Mouse (Mus musculus) lung, adult 18-20 months (tissue): ENCODE measurements at regions not wholly inside any gene's neighbourhood (a gene's known extent, or its start where the extent isn't known, plus 50 kb on each side); places are given as distances from the start of the nearest gene placed in this dataset.
A peak's percentile ranks its signal among the peaks of the same experiment; 100 is the strongest.

ENCODE experiments used
- DNase-seq, 2 experiments: peaks; one replicate each; pipeline ENCODE4 v3.0.0; 2022; ENCODE audit warnings: mixed read lengths in 2 of 2

DNA sequence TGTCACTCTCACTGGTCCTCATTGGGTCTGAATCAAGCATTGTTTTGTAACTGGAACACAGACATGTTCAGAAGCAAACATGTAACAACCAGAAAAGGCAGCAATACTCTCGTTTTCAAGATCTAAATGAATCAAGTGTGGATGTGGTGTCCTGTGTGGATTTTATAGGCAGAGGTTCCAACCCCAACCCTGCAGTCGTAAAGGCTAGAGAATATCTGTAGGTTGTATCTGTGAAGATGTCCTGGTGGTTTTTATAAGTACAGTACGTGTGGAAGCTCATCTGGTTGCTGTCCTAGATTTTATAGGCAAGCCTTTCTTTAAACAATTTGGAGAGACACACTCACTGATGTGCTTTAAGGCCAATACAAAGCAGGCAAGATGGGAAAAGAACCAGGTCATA is 518.8 kb upstream of the Atp11b start:
- no peak for DNase-seq

GRCm38 (mm10) chr3:35235772-35236171 is 518.1 kb upstream of the Atp11b start:
- DNase-seq: no peak

DNA sequence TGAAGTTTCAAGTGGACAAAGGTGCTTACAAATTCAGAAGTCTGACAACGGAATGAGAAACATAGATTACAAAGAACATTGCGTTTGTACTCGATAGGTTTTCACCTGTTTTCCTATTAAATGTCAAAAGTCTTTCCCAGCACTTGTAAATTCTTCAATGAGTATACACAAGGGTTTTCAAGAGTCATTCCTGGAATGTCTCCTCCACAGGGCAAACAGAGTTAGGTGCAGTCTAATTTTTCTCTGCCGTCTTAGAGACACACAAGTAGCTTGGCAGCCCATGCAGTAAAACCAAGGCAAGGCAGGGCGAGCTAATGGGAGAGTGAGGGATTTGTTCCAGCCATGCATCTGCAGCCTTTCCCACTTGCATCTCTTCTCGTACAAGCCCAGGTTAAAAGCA is 516.6 kb upstream of the Atp11b start:
- DNase-seq: peak; percentile 40 to 62

DNA sequence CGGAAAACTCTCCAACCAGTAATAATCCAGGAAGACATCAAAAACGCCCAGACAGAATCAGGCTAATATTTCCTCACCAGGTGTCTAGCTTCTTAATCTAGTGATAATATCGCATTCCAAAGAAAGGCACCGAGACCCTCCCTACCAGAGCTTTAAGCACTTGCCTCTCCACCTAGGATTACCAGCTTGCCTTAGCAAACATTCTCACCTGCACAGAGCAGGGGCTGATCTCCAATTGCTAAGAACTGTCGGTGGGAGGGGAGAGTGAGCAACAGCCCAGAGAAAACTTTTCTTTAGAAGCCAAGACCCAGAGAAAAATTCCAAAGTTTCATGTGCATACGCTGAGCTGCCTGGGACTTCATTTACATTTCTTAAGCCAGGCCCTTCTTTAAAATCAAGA is 511.6 kb upstream of the Atp11b start:
- no peak for DNase-seq

DNA sequence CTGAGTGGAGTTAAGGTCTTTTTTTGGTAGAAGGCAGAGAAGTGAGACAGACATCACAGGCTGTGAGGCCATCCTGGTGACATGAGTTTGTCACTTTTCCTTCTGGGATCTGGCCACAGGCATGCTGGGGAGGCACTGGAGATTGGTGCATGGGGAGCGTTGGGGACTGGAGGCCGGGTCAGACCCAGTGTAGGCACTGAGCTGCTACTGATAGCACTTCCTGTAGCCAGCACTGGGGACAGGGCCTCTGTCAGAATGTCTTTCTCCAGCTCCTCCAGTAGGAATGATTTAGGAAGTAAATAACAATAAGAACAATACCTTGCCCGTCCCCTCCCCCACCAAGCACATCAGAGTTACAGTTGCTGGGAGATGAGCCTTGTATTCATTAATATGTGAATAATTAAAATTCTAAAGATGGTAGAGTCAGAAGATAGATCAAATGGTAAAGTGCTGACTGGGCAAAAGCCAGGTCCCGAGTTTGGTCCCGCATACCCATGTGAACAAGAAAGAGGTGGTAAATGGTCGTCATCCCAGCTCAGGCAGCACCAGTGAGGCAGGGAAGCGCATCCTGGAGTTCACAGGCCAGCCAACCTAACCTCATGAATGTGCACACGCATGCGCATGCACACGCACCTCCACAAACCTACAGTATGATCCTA is 510.9 kb upstream of the Atp11b start:
- DNase-seq: no peak

GRCm38 (mm10) chr3:35245003-35245402 is 508.9 kb upstream of the Atp11b start:
- DNase-seq: no peak

DNA sequence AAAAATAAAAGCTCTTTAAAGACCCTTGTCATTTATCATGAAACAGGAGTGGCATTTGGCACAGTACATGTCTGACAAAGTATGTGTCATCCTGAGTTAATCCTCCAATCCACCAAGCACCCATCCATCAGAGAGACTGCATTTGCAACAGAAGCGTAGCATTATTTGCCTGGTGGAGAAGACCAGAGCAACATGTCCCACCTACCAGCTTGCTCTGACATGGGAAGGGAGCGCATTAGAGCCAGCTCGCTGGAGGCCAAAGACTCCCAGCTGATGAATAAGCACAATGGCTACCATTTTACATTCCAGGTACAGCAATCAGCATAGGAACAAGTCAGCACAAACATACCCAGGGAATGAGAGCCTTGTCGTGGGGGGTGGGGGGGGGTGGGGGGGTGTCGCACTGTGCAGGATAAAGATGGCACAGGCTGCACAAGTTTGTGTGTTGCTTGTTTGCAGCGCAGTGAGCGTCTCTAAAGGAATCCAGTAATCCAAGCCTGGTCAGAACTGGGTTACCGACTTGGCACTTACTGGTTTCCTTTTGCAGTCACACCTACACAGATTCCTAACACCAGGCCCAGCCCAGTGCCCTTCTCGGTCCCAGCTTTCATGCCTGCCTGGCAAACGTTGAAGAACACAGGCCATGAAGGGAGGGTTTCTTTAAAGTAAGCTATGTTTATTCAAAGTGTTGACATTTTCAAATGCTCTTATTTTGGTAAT is 507.8 kb upstream of the Atp11b start:
- DNase-seq: peak; percentile 10 to 12

GRCm38 (mm10) chr3:35249160-35249559 is 504.7 kb upstream of the Atp11b start:
- peak; percentile 76 to 78 for DNase-seq

GRCm38 (mm10) chr3:35250092-35250749 is 503.7 kb upstream of the Atp11b start:
- DNase-seq: no peak

- DNase-seq: no peak
Measured at GRCm38 (mm10) chr3:35253861-35254260, 500.0 kb upstream of the Atp11b start.

GRCm38 (mm10) chr3:35260936-35261335 is 493.0 kb upstream of the Atp11b start:
- no peak for DNase-seq

DNA sequence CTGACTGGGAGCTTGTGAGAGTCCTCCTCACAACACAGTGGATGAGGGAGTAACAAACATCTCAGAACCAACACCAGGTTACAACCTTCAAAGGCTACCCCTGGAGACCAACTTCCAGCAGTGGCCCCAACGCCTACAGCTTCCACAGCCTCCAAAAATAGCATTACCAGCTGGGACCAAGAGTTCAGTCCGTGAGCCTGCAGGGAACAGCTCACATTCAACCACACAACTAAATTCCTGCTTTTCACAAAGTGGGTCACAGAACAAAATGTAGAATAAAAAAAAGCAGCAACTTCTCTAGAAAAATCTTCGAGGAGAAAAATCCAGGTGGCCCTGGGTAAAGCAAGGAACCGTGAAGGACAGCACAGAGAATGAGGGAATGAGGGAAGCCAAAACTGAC is 485.0 kb upstream of the Atp11b start:
- DNase-seq: no peak

DNA sequence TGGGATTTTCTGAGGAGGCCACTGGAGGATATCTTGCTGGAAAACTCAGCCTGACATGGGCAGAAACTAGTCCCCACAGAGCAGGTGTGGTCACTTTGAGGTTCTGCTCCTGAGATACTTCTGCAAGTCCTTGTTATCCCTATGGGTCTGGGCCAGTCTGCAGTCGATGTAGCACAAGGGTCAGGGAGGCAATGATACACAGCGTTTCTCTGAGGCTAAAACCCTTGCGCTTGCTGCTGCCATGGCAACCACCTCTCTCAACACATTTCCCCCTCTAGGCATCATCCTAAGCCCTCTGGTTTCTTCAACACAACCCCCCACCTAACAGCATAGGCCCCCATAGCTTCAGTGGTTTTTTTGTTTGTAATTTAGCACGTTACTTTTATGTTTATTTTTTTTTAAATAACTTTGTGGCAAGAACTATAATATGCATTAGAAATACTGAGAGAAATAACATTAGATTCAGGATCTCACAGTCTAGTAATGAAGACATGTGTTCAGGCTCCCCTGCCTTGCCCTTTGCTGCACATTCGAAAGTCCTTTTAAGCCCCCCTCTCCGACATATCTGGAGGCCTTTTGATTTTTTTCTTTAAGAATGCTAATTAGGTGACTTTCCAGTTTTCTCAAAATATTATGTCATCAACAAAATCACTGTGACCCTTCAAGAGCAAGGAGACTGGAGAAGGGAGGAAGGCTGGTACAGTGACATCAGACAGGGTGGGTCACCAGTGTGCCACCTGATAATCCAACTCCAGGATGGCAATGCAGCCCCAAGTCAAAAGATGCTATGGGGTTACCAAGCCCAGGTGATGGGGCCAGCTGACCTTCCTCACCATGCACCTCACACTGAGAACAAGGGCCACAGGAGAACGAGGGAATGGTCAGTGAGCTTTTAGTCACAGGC is 483.7 kb upstream of the Atp11b start:
- DNase-seq: no peak

DNA sequence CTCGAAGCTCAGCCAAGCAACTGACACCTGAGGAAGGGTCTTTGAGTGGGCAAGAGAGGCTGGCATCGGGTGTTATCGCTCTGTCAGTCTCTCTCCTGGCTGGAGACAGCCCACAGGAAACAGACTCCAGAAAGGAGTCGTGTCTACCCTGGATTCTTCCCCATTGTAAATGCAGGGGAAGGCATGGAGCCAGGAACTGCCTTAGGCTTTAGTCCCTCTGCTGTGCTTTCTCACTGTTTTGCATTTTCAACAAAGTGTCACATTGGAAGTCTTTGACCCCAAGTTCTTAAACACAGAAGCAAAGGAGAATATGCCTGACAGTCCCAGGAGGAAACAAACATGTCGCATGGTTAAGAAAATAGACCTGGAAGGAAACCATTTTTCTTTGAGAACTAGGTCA is 480.4 kb upstream of the Atp11b start:
- DNase-seq: no peak

- no peak for DNase-seq
Measured at GRCm38 (mm10) chr3:35280981-35281380, 472.9 kb upstream of the Atp11b start.

GRCm38 (mm10) chr3:35282106-35282505 is 471.8 kb upstream of the Atp11b start:
- DNase-seq: no peak

DNA sequence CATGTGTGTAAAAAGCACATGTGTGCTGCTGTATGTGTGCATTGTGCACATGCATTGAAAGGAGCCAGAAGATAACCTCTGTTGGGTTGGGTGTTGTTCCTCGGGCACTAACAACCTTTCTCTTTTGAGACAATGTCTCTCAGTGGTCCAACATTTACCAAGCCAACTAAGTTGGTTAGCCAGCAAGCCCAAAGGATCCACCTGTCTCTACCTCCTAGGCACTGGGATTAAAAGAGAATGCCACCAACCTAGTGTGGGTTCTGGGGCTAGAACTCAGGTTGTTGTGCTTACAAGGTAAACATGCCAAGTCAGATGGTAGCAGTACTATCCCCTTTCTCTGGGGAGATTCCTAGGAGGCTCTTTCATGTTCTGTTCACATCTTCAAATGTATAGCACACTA is 459.1 kb upstream of the Atp11b start:
- DNase-seq: no peak

DNA sequence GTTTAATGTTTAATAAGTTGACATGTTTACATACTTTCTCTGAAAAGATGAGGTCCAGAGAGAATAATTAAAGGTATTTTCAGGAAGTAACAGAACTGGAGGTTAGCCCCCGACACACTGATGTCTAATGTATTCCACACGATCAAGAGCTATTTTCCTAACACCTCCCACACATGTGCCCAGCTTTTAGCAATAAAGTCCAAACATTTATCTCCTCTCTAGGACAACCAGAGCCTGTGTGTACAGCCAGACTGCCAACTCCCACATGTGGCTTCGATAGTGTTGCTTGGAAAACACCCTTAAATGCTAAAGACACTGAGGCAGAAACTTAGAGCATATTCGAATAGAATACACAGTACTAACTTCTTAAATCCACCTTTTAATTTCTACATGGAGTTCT is 458.2 kb upstream of the Atp11b start:
- DNase-seq: no peak

DNA sequence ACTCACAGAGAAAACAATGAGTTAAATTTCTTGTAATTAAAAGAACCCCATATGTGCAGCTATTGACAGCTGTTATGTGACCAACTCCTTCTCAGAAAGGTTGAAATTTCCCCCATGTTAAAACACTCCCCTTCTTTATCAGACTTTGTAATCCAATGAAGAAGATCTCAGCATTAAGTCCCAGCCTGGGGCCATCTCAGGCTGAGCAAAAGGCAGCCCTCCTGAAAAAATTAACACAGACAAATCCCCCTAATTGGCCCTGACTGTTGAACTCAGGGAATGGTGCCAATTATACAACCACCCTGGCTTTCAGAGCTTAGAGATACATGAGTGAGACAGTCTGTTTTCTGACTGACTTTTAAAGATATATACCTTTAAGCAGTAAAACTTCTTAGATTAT is 454.9 kb upstream of the Atp11b start:
- no peak for DNase-seq

- DNase-seq: no peak
Measured at GRCm38 (mm10) chr3:35306013-35306412, 447.9 kb upstream of the Atp11b start.

DNA sequence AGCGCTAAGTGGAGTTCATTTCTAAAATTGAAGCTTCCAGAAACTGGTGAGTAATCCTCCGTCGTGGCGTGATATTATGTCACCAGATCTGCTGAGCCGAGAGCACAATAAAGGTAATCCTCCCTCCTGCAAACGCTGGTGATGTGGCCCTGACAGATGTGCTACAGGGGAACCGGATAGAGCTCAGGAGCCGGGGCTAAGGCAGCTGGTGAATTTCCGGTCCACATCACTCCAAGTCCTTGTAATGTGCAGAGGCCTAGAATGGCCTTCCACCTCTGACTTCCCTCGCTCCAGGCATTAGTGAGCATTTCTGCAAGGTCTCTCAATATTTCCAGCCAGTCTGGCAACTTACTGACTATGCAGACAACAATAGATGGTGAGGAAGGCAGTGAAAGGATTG is 439.7 kb upstream of the Atp11b start:
- DNase-seq: no peak

GRCm38 (mm10) chr3:35315162-35315561 is 438.7 kb upstream of the Atp11b start:
- no peak for DNase-seq

GRCm38 (mm10) chr3:35318348-35318747 is 435.6 kb upstream of the Atp11b start:
- DNase-seq: peak in 1 of 2 experiments; percentile 33
